Mouse (Mus musculus): Measurements from ENCODE around the gene Tfap2e.

- TF ChIP-seq CTCF (IDR thresholded peaks at IDR 0.05; ENCODE audit: borderline replicate concordance, control insufficient read depth, extremely low read depth, insufficient read depth, low read length, poor library complexity) (peak; percentile 49; the same call in 1 of the 2 replicates), POLR2A (IDR thresholded peaks at IDR 0.05; ENCODE audit: control insufficient read depth, extremely low read depth, insufficient read depth, low read length, poor library complexity) (peak; percentile 67; the same call in 1 of the 2 replicates)
These were observed 58.7 kb downstream of the Tfap2e start, which contains the start of gene Psmb2 for GRCm38 (mm10) chr4:126677054-126678003.

Data from thymus, adult 2 months (tissue).